Mouse (Mus musculus): Measurements from ENCODE around the gene Trpt1.

Gene Trpt1

DNA sequence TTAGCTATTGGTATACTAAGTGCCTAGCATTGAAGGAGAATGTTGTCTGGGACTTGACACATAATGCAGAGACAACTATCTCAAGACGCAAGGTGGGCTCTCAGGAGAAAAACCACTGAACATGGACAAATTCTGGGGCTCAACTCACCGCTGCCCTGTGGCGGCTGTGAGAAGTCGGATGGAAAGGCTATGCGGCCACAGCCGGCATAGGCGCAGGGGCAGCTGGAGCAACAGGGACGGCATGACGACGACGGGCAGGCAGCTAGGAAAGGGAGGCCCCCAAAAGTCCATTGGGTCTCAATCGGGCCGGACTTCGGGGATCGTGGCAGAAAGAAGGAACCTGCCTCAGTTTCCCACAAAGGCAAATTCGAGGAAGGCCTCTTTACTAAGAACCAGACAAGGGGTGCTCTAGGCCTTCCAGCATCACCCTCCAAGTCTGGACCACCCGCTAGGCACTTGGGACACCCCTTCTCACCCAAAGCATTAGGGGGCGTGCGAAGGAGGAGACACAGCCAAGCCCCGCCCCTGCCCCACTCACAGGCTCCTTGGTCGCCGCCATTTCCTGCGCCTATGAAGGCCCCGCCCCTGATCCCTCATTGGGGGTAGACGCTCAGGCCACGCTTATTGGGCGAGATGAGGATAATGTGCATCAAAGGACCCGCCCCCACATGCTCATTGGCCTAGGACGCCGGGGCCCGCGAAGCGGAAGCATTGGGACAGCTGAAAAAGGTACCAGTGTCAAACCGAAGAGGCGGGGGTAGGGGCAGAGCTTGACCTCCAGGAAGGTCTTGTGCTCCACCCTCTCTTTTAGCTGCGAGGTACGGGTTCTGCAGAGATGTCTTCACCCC is 3.7 kb upstream of the Trpt1 start, which contains the start of gene Dnajc4:
Gene Dnajc4, minus strand, starts transcription at position 562 of the 848 bp plus-strand sequence.
- intact Hi-C loops (cut with DNase I): no loop called here

DNA sequence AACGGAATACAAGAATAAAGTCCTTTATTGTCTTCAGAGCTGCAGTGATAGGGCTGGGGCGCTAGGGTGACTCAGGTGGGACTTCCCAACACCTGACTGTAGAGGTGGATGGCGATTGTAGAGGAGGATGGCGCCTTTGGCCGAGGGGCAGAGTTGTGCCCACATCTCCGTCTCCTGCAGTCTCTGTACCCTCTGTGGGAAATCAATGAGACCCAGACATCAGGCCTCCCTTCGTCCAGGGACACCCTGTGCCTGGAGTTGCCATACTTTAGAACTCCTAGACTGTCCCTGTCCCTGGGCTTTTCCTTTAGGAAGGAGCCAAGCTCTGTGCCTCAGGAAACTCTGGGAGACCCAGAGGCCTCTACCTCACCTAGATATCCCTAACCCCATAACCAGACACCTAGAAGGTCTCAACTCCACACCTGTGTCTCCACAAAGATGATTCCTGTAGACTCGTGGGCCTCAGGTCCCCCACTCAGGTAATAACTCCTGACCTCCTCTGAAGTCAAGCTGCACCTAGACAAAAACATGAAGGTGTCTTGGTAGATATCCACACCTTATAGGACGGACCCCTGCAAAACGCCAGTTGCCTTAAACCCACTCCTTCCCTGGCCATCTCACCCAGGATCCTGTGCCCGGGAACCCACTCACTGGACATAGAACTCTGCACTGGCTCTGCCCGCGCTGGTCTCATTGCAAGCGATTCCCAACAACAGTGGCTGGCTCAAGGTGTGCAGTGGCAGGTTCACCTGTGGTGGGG is 2.7 kb upstream of the Trpt1 start:
- intact Hi-C loops (cut with DNase I): no loop called here

DNA sequence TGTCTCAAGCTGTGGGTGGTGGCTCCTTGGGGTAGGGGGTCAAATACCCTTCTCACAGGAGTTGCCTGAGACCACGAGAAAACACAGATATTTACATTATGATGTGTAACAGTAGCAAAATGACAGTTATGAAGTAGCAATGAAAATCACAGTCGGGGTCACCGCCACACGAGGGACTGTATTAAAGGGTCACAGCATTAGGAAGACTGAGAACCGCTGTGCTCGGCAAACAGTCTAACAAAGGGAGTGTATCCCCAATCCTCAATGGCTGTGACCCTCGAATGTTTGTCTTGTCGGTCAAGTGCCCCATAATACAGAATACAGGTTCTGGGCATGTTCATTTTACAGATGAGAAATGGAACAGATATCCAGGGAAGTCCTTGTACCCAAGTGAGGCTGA is 1.9 kb upstream of the Trpt1 start:
- intact Hi-C loops (cut with DNase I): no loop called here

DNA sequence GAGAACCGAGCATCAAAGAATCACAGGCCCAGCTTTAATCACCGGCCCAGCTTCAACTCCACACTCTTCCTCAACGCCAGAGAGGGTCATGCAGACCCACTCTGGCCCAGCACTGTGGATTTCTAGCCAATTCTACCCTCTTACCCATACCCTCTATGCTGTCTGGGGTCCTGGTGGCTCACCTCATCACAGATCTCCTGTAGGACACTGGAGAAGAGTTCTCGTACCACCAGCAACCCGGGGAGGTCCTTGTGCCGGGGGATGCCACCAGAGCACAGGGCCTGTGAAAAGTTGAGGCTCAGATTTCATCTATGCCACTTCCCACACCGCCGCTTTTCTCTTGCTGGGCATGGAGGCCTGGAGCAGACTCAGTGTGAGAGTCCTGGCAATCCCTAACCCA is 1.4 kb upstream of the Trpt1 start:
- intact Hi-C loops (cut with DNase I): no loop called here

DNA sequence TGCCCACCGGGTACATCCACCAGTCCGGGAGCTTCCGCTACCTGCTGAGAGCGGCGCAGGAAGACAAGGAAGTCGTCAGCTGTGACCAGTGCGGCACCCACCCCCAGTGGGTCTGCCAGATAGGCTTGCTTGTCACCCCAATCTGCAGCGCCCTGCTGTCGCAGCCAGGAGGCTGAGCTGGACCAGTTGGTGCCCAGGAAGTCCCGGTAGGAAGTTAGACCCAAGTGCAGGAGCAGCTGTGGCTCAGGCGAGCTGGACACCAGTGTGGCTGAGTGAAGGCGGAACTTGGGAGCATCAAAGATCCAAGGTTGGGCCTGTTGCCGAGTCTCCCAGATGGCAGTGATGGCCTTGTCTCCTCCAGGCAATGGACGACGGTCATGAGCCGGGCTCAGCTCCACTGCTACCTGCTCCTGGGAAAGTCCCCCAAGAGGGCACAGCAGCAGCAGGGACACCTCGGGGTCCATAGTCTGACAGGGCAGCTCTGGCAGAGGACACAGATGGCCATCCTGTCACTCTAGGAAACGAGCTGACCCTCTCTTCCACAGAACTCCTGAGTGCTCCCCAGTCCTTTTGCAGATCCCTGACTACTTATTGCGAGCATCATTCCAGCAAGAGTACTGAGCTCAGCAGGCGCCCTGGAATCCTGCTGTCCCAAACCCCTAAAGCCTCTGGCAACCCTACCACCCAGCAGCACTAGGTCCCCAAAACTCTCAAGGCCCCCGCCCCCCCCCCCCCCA is 508 bp upstream of the Trpt1 start:
- intact Hi-C loops (cut with DNase I): loop anchor here (5.0 kb wide), 1 partner anchor 42 kb away; the partner anchor contains the start of gene Stip1

DNA sequence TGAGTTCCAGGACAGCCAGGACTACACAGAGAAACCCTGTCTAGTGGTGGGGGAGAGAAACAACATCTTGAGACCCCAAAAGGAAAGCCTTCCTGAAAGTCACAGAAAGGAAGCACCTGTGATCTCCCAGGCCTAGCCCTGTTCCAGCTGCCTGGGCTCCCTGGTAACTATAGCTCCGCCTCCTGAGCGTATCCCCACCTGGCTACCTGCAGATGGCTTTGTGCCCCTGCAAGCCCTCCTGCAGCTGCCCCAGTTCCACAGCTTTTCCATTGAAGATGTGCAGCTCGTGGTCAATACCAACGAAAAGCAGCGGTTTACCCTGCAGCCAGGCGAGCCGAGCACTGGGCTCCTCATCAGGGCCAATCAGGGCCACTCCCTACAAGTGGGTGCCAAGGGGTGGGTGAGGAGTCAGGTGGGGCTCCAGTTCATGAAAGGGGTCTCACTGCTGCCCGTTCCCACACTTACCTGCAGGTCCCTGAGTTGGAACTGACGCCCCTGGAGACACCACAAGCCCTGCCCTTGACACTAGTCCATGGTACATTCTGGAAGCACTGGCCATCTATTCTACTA is 1.9 kb downstream of the Trpt1 start:
- intact Hi-C loops (cut with DNase I): loop anchor here (5.0 kb wide), 1 partner anchor 39 kb away; the partner anchor contains the start of gene Stip1

DNA sequence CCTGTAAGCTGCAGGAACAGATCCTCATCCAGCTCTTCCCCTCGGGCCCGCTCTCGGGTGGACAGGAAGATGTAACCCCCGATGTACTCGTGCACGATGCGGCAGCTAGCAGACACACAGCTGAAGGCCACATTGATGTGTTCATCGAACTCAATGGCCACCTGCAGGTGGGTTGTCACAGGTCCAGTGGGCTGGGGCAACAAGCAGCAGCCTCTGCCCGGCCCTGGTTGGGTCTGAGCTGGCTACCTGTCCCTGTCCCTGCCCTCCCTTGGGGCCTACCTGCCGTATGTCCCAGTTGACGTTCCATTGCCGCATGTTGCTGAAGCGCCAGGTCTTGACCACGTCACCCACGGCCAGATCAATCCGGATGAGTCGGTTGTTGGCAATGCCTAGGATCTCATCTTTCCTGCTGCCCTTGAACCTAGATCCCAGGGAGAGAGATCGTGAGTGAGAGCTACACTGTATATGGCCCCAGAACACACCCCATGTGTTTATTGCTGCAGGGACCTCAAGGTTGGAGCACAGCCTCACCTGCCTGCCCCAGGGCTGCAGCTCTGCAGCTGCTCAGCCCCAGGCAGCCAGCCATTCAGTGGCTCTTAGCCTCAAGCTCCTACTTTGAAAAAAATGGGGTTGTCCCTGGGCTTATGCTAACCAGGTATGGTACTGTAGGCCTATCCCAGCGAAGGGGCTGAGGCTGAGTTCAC is 3.6 kb downstream of the Trpt1 start:
- intact Hi-C loops (cut with DNase I): loop anchor here (5.0 kb wide), 1 partner anchor 38 kb away; the partner anchor contains the start of gene Stip1

DNA sequence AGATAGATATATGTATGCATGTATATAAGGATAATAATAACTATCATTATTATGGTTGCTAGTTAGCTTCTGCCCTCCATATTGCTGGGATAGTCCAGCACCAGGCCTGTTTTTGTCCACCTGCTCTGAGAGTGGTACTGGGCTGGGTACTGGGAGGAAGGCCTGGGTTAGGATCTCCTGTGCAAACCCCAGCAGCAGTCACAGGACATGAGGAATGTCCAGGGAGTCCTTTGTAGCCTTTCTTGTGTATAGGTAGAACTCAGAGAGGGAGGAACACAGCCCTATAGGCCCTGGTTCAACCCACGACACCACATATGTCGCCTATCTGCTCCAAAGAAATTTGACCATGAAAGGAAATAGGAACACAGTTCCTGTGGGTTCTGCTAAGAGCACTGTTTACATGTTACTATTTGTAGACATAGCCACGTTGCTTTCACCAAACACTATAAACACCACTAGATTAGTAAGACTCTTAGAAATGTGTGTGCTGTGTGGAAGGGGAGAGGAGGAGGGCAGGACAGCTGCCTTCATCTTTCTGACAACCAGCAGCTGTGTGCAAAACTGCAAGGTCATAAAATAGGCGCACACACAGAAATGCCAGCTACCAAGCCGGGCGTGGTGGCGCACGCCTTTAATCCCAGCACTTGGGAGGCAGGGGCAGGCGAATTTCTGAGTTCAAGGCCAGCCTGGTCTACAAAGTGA is 11.1 kb downstream of the Trpt1 start:
- intact Hi-C loops (cut with DNase I): no loop called here

DNA sequence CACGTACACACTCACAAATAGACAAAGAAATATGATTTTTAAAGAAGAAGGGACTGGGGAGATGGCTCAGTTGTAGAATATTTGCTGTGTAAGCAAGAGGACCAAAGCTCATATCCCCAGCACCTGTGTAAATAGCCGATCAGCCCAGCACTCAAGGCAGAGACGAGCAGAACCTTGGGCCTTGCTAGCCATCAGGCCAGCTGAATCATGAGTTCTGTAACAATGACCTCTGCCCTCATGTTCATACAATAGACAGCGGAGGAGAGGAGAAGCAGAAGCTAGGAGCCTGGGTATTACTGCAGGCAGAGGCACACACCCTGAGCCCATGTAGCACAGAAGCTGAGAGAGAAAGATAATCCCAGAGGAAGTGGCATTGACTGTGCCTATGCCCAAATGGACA is 16.5 kb downstream of the Trpt1 start:
- intact Hi-C loops (cut with DNase I): loop anchor here (2.0 kb wide), 1 partner anchor 84 kb away; no protein-coding TSS in a partner anchor

DNA sequence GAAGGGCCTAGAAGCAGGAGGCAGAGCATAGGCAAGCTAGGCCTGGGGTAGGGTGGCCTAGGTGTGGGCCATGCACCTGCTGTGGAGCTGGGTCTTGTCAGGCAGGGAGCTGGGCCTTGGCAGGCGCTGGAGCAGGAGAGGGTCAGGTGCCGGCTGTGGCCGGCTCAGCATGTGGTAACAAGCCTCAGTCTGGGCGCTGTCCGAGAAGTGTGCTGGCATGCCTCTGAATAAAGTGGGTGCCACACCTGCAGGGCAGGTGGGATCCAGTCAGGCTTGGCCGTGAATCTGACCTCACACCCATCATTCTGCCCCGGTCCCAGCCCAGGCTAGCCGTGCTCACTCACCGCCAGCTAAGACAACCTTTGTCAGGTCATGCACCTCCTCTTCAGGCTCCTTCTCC is 18.1 kb downstream of the Trpt1 start:
- intact Hi-C loops (cut with DNase I): loop anchor here (2.0 kb wide), 1 partner anchor 85 kb away; no protein-coding TSS in a partner anchor

DNA sequence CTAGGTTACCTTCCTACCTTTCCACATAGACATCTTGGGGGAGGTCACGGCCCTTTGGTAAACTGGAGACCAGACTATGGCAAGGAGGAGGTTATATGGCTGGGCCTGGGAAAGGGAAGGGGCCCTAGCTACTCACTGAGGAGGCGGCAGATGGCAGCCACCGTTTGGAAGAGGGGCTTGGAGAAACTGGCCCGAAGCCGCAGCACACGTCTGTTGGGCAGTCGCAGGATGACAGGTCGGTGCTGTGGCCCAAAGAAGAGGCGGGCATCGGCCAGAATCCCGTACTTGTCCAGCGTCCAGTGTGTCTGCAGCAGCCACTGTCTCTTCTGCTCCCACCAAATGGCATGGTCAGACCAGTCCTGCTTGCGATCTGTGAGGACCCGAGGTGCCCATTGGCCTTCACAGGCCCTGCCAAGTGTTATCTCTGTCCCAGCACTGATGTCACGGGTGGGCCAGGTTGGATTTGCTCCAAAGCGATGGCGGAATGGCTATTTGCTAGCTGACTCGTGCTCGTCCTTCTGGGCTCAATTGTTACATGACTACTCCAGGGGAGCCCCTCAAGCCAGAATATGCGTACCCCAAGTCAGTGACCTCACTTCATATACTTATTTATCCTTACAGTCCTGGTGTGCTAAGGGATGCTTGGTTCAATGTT is 18.7 kb downstream of the Trpt1 start:
- intact Hi-C loops (cut with DNase I): no loop called here

DNA sequence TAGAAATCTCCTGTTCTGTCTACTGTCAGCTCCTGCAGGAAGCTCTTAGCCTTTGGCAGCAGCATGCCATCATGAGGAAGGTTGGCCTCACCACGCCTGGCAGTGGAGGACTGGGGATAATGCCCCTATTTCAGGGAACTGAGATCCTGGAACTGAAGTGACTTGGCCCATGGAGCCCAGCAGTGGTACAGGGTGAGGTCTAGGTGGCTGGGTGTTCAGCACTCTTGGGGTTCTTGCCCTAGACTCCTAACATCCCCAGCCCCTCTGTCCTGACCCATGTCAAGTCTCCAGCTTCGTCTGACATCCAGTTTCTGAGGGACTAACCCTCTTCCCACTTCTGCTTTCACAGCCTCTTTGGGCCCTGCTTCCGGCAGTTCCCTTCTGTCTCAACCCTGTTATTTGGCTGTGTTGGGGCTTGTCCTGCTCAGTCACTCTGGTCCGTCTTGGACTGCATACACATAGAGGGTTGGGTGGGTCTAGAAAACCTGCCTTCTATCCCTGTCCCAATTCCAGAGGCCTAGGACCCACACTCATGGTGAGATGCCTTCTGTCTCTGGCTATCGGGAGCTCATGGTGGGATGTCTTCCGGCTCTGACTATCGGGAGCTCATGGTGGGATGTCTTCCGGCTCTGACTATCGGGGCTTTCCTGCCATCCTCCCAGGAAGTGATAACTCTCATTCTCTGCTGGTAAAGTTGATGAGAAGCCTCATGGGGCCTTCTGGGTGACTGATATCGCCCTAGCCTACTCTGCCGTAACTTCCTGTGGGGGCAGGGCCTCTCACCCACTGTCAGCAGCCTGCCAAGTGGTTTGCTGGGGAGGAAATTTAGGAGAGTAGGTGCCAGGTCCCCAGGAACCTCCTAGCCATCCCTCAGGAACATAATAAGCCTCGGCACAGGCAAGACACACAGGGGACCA is 21.9 kb downstream of the Trpt1 start:
- intact Hi-C loops (cut with DNase I): no loop called here

DNA sequence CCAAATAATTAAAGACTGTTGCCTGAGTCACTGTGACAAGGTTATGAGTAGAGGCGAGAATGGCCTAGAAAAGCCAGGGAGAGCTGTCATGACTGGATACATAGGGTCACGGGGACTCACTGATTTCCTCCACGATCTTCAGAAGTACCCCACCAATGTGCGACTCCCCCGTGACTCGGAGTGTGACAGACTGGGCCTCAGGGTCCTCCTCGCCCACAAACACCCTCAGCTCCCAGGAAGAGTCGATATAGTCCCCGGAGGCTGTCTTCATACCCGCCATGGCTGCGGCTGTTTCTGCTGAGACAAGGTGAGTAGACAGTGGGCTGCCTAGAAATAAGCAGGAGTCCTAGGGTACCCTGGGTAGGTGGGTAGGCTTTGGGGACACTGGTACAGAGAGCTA is 22.6 kb downstream of the Trpt1 start:
- intact Hi-C loops (cut with DNase I): no loop called here

DNA sequence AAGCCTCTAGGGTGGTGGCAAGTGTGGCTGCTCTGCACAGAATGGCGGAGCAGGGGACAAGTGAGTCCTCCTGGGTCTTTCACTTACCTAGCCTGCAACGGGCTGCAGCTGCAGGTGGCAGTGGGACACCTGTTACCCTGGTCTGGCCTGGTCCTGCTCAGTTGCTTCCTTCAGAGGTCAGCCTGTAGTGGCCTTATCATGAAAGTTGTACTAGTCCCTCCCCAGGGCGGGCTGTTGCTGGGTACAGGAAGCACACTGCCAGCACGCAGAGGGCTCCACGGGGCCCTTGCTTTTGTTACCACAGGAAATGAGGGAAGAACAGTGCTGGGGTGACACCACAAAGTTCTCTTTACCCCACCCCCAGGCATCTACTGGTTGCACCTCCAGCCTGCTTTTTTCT is 23.3 kb downstream of the Trpt1 start, which contains the start of gene Fermt3:
Gene Fermt3, minus strand, starts transcription at position 279 of the 400 bp plus-strand sequence.
- intact Hi-C loops (cut with DNase I): no loop called here

DNA sequence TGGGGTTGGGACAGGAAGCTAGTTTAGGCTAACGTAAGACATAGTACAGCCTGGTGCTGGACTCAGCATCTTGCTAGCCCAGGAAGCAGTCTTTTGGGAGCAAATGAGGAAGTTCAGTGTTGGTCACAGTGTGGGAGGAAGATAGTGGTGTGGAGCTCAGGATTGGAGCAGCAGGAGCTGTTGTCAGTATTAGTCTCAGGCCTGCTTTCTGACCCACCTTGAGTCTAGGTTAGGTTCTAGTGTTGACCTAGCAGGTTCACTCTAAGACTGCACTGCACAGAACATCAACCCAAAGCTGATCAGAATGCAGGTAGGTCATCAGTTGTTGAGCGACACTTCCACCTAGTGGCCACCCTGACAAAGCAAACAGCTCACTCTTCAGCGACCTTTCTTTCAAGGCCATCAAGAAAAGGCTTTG is 24.3 kb downstream of the Trpt1 start:
- intact Hi-C loops (cut with DNase I): no loop called here

DNA sequence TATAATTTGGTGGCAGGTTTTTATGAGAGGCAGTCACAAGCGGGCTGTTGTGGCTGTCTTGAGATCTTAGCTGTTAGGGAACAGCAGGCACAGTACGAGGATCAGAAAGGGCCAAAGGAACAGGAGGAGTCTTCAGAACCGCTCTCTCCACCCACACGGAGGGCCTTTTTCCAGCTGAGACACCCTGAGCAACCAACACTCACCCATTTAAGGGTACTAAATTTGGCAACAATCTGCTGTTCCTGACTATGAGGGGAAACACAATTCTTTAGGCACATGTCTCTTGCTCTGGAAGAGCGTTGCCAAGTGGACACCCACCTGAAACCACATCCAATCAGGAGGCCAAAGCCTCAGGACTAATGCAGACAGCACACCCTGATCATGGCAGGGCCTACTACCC is 33.6 kb downstream of the Trpt1 start:
- intact Hi-C loops (cut with DNase I): no loop called here

DNA sequence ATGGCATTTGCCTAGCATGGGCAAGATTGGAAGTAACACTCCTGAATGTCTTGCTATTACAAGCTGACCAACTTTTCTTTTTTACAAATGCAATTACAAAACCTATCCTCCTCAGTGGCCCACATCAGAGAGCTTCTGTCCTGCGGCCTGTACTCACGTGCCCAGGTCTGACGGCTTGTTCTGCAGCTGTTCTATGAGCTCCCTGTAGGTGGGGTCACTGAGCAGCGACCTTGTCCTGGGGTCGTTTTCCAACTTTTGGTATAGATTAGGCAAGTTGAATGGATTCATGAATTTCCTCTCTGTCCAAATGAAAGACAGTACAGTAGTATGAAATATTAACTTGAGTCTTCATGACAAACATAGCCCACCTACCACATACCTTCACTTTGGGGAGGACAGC is 38.1 kb downstream of the Trpt1 start:
- intact Hi-C loops (cut with DNase I): no loop called here

DNA sequence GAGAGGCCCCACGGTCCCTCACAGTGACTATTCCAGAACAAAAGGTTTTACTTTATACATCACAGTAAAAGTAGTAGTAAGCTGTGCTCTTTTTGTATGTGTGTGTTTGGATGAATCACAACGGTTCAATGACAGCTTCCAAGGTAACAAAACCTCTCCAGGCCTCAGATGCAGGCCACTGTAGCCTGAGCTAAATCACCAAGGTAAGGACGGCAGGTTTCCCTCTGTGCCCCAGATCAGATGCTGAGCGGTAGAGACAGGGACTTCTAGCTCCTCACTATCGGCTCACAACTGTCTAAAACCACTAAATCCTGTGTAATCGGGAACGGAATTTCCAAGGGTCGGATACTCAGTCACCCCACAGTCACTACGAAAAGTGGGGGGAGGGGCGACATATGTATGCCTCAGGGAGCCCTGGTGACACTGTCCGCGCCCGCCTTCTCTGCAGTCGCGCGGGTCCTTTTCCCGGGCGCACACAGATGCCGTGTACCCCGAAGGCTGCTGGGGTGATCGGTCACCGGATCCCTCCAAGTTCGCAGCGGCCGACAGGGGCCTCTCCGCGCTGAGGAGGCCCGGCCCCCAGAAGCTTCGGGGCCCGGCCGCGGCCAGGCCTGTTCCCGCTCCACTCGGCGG is 43.3 kb downstream of the Trpt1 start:
- intact Hi-C loops (cut with DNase I): loop anchor here (5.0 kb wide), 1 partner anchor 42 kb away; the partner anchor contains the start of genes Nudt22 and Trpt1

All from adrenal gland (tissue).